ENCODE assay signal across 9 mouse cellular contexts in the genomic region with DNA sequence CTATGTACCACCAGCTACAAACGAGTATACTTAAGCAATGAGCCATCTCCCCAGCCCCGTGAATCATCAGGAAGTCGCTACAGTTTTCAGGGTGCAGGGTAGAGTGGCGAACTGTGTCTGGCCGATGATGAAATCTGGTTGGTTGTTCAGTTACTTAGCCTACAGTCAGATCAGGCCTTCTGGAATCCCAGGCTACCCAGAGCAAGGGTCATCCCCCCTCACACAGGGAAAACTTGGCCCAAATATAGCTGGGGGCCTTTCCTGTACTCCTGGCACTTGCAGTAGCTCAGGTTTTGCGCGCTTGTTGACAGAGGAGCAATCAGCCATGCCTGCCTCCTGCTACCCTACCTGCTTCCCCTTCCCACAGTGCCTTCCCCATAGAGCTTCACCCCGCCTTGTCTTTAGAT. TPM values are rescaled to one million over a fixed set of nuclear protein-coding genes. Genes with fewer than 3 reads are reported as not detected.
A peak's percentile ranks its signal among the peaks of the same experiment; 100 is the strongest.
DNase-seq lines count a peak whose midpoint lies in the region; ATAC-seq and TF ChIP-seq lines count a peak whose summit lies in the region.
"Had no signal": no experiment of that assay in that cellular context is flagged by ENCODE, and none has a peak within 500 bp of the region (broad histone marks: within the 10 kb centered on the region; RNA-seq: fewer than 3 reads in every experiment).

No protein-coding gene starts in this region.

- H3K9ac ChIP-seq in ES-E14 (ENCODE audit: insufficient read depth, low read depth, low read length, poor library complexity, severe bottlenecking), result peak overlapping the region; percentile 43
- no peak overlapping the region for H3K9ac ChIP-seq in liver, embryonic 14.5 days (replicated peaks)
- H3K9ac ChIP-seq in forebrain, postnatal 0 days, result no peak overlapping the region

- H3K27ac ChIP-seq in ES-E14 (ENCODE audit: insufficient read depth, low read depth, low read length, poor library complexity, severe bottlenecking), result peak overlapping the region; percentile 9
- no peak overlapping the region for H3K27ac ChIP-seq in liver, embryonic 14.5 days
- no peak overlapping the region for H3K27ac ChIP-seq in cerebellum, adult 2 months (ENCODE audit: insufficient read depth, low read length)
- H3K27ac ChIP-seq in forebrain, postnatal 0 days (ENCODE audit: low read depth, low read length), result no peak overlapping the region
- H3K27ac ChIP-seq: left cerebral cortex, adult 2 months had no signal

- peaks cover 5 to 7% of the 10 kb centered on the region in 2 experiments; a peak in 3 of 4 replicates for H3K4me1 ChIP-seq in ES-E14 (ENCODE audit: control insufficient read depth in 2 of 2, insufficient read depth in 2 of 2, low read length in 2 of 2, poor library complexity in 1 of 2)
- peaks cover 0 to 8% of the 10 kb centered on the region in 2 experiments; a peak in 2 of 4 replicates for H3K4me1 ChIP-seq in liver, embryonic 14.5 days (replicated peaks; ENCODE audit: control insufficient read depth in 2 of 2, insufficient read depth in 2 of 2, low read length in 1 of 2)
- H3K4me1 ChIP-seq in cerebellum, adult 2 months (ENCODE audit: control insufficient read depth, insufficient read depth, low read length), result no peaks in the 10 kb centered on the region
- H3K4me1 ChIP-seq in forebrain, postnatal 0 days (ENCODE audit: insufficient read depth), result no peaks in the 10 kb centered on the region; the same call in 1 of the 2 replicates

- DNase-seq in 416B (ENCODE audit: low read depth), result peak; percentile 83
- DNase-seq in ES-E14 (ENCODE audit: low read depth, low spot score), result no peak
- DNase-seq in kidney, adult 8-10 months, result peak; percentile 52 to 75
- DNase-seq in liver, embryonic 14.5 days (ENCODE audit: low read depth in 3 of 3, low spot score in 3 of 3), result no peak
- no peak for DNase-seq in cerebellum, adult 2 months
- DNase-seq in forebrain, postnatal 0 days, result no peak
- DNase-seq in frontal cortex, postnatal 25 days (ENCODE audit: low spot score in 2 of 2), result no peak
- DNase-seq: thymus, postnatal 14 days had no signal

- 54% methylated on average over 8 of the region's 8 CpGs for WGBS in liver, embryonic 14.5 days (ENCODE audit: insufficient replicate concordance)
- WGBS in cerebellum, adult 2 months, result 80% methylated on average over 8 of the region's 8 CpGs
- 86% methylated on average over 8 of the region's 8 CpGs for WGBS in forebrain, postnatal 0 days

- peak; percentile 41; the same call in 1 of the 2 replicates for ATAC-seq in liver, embryonic 14.5 days (ENCODE audit: insufficient read depth)
- no peak for ATAC-seq in forebrain, postnatal 0 days

- TF ChIP-seq CTCF in liver, embryonic 14.5 days (IDR thresholded peaks at IDR 0.05; ENCODE audit: low read depth), result no peak
- TF ChIP-seq CTCF in cerebellum, adult 2 months (IDR thresholded peaks at IDR 0.05; ENCODE audit: borderline replicate concordance, insufficient read depth, low read depth, low read length), result no peak
- no peak for TF ChIP-seq CTCF in forebrain, postnatal 0 days (IDR thresholded peaks at IDR 0.05; ENCODE audit: low read depth)

- H3K4me3 ChIP-seq in ES-E14 (ENCODE audit: insufficient read depth in 1 of 2, low read depth in 1 of 2, low read length in 2 of 2, poor library complexity in 1 of 2, severe bottlenecking in 1 of 2), result peak overlapping the region; percentile 23 to 46; a peak in 3 of 4 replicates
- no peak overlapping the region for H3K4me3 ChIP-seq in liver, embryonic 14.5 days (ENCODE audit: insufficient read depth in 1 of 2, low read depth in 2 of 2, low read length in 2 of 2)
- H3K4me3 ChIP-seq in cerebellum, adult 2 months (replicated peaks; ENCODE audit: insufficient read depth, low read depth, low read length), result no peak overlapping the region
- H3K4me3 ChIP-seq in forebrain, postnatal 0 days (ENCODE audit: low read depth, low read length), result no peak overlapping the region
- H3K4me3 ChIP-seq: left cerebral cortex, adult 2 months had no signal

- no peaks in the 10 kb centered on the region for H3K36me3 ChIP-seq in ES-E14 (ENCODE audit: control insufficient read depth, insufficient read depth, low read length, poor library complexity, severe bottlenecking)
- H3K36me3 ChIP-seq in liver, embryonic 14.5 days (replicated peaks; ENCODE audit: control insufficient read depth, insufficient read depth, low read depth), result no peaks in the 10 kb centered on the region
- H3K36me3 ChIP-seq in forebrain, postnatal 0 days (ENCODE audit: insufficient read depth), result no peaks in the 10 kb centered on the region

- no peaks in the 10 kb centered on the region for H3K9me3 ChIP-seq in ES-E14 (ENCODE audit: control insufficient read depth, insufficient read depth, low read depth, low read length)
- H3K9me3 ChIP-seq in liver, embryonic 14.5 days (ENCODE audit: control insufficient read depth, low read length), result no peaks in the 10 kb centered on the region
- no peaks in the 10 kb centered on the region for H3K9me3 ChIP-seq in forebrain, postnatal 0 days (ENCODE audit: low read length)

- in situ Hi-C loops in ES-E14 (cut with MboI; ENCODE audit: low sequenced_read_pairs in 2 of 2, unreplicated experiment in 2 of 2), result no loop called here

- TF ChIP-seq POLR2A in cerebellum, adult 2 months (IDR thresholded peaks at IDR 0.05; ENCODE audit: borderline replicate concordance, insufficient read depth, low read length), result no peak

- H3K4me2 ChIP-seq in liver, embryonic 14.5 days (ENCODE audit: low read depth), result no peak overlapping the region
- no peak overlapping the region for H3K4me2 ChIP-seq in forebrain, postnatal 0 days (ENCODE audit: low read depth)

- no peak for TF ChIP-seq EP300 in liver, embryonic 14.5 days (IDR thresholded peaks at IDR 0.05; ENCODE audit: low read depth)

- no peaks in the 10 kb centered on the region for H3K27me3 ChIP-seq in liver, embryonic 14.5 days (ENCODE audit: control insufficient read depth, insufficient read depth, low read length)
- H3K27me3 ChIP-seq in cerebellum, adult 2 months (ENCODE audit: control insufficient read depth, insufficient read depth, low read length), result no peaks in the 10 kb centered on the region; the same call in 1 of the 2 replicates
- H3K27me3 ChIP-seq in forebrain, postnatal 0 days (ENCODE audit: insufficient read depth, low read length), result no peaks in the 10 kb centered on the region

TF ChIP-seq in ES-E14, 5 proteins besides CTCF, POLR2A, EP300 and RAD21:
- TF ChIP-seq ZNF384 (IDR thresholded peaks at IDR 0.05; ENCODE audit: low read depth, low read length), result no peak
- no peak for TF ChIP-seq MAFK (IDR thresholded peaks at IDR 0.05; ENCODE audit: insufficient read depth, low read depth, low read length)
- no peak for TF ChIP-seq ZC3H11A (IDR thresholded peaks at IDR 0.05; ENCODE audit: borderline replicate concordance, low read depth, low read length)
- no peak for TF ChIP-seq HCFC1 (IDR thresholded peaks at IDR 0.05; ENCODE audit: borderline replicate concordance, insufficient read depth, low read length)
TF ChIP-seq in ES-E14: peak in this region for 0.

RNA-seq across cellular contexts. Expression of a gene that starts 12.3 kb away (rescaled TPM):
- 335 and 424 TPM in 2 replicates for total RNA-seq in ES-E14 (2012; rRNA removed)
- polyA plus RNA-seq in liver, embryonic 14.5 days (2012; rRNA removed), result 273 and 373 TPM in 2 replicates
- 277 and 278 TPM in 2 replicates for polyA plus RNA-seq in liver, embryonic 14.5 days (2014; fragmentation: Nextera tagmentation; extraction: Ambion mirVana)
- polyA plus RNA-seq in cerebellum, adult 2 months (2012; rRNA removed), result 6.4 and 9.0 TPM in 2 replicates
- total RNA-seq in forebrain, postnatal 0 days (2014; rRNA removed), result 22.1 and 24.9 TPM in 2 replicates
- 16.4 and 18.8 TPM in 2 replicates for polyA plus RNA-seq in forebrain, postnatal 0 days (2015; fragmentation: Nextera tagmentation; extraction: Ambion mirVana)

RNA-seq across cellular contexts. Expression of a gene that starts 37.6 kb away (rescaled TPM):
- total RNA-seq in ES-E14 (2012; rRNA removed), result 15.1 and 20.6 TPM in 2 replicates
- polyA plus RNA-seq in liver, embryonic 14.5 days (2012; rRNA removed), result 1.1 and 1.2 TPM in 2 replicates
- 0.32 and 0.53 TPM in 2 replicates for polyA plus RNA-seq in liver, embryonic 14.5 days (2014; fragmentation: Nextera tagmentation; extraction: Ambion mirVana)
- polyA plus RNA-seq in cerebellum, adult 2 months (2012; rRNA removed), result 25.7 and 37.7 TPM in 2 replicates
- 1.7 and 2.3 TPM in 2 replicates for total RNA-seq in forebrain, postnatal 0 days (2014; rRNA removed)
- 2.3 and 2.4 TPM in 2 replicates for polyA plus RNA-seq in forebrain, postnatal 0 days (2015; fragmentation: Nextera tagmentation; extraction: Ambion mirVana)

RNA-seq across cellular contexts. Expression of a gene that starts 57.0 kb away (rescaled TPM):
- 27.8 and 32.1 TPM in 2 replicates for total RNA-seq in ES-E14 (2012; rRNA removed)
- 14.3 and 15.7 TPM in 2 replicates for polyA plus RNA-seq in liver, embryonic 14.5 days (2012; rRNA removed)
- 11.1 and 12.1 TPM in 2 replicates for polyA plus RNA-seq in liver, embryonic 14.5 days (2014; fragmentation: Nextera tagmentation; extraction: Ambion mirVana)
- 0.07 and 0.22 TPM in 2 replicates for polyA plus RNA-seq in cerebellum, adult 2 months (2012; rRNA removed)
- 1.5 and 3.9 TPM in 2 replicates for total RNA-seq in forebrain, postnatal 0 days (2014; rRNA removed)
- 2.7 and 3.1 TPM in 2 replicates for polyA plus RNA-seq in forebrain, postnatal 0 days (2015; fragmentation: Nextera tagmentation; extraction: Ambion mirVana)

Comparison
In these comparisons a context has a peak if more than half of its experiments do, and no peak if none do; other contexts are left out.
1. DNase-seq: peak in 416B (single experiment) and kidney, adult 8-10 months (2 of 2); none in ES-E14 (single experiment), liver, embryonic 14.5 days (0 of 3), cerebellum, adult 2 months (0 of 2), forebrain, postnatal 0 days (single experiment) and frontal cortex, postnatal 25 days (0 of 2).
2. H3K4me3 ChIP-seq: peak in ES-E14 (2 of 2); none in liver, embryonic 14.5 days (0 of 2), cerebellum, adult 2 months (single experiment) and forebrain, postnatal 0 days (single experiment).
3. RNA of a gene that starts 12.3 kb away (polyA plus RNA-seq): 273 to 373 TPM in liver, embryonic 14.5 days; 16.4 to 18.8 TPM in forebrain, postnatal 0 days and 6.4 to 9.0 TPM in cerebellum, adult 2 months; every median in the first group is over 10 times any median in the second.